ENCODE assay signal across 9 mouse cellular contexts in the genomic region with DNA sequence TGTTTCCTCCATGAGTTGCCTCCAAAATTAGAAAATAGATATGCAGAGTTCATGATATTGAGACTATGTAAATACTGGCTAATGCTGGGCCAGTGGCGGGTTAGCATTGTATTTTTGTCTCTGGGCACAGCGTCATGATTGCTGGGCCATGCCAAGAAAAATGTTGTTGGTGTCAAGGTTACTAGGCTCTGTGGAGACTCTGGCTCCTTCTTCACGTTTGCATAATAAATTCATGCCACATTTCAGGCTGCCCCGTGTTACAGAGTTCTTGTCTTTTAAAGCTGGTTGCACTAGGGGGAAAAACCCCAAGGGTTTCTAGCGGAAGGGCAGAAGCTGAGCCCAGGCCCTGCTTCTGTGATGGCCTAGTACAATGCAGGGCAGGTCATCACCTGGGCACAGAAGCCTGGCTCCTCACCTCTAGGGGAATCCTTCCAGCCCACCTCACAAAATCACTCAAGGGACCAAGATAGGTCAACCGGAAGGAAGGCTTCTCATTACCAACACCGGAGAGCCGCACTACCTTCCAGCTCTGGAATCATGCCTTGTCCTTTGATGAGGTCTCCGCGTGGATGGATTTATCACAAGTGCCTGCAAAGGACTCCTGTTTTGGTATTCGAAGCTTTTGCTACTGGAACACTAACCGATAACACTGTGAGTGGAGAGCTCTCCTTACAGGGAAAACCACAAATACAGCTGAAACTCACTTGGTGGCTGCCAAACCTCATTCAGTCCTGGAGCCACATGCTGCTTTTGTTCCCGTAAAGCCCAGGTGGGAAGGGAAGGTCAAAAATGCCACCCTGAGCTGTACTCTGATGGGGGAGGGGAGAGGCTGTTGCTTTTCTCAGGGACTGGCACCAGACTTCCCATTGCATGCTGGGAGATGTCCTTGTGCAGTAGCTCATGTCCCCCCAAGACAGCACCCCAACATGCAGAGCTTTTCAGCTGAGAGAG. TPM values are rescaled to one million over a fixed set of nuclear protein-coding genes. Genes with fewer than 3 reads are reported as not detected.
DNase-seq lines count a peak whose midpoint lies in the region; ATAC-seq lines count a peak whose summit lies in the region.
"Had no signal": no experiment of that assay in that cellular context is flagged by ENCODE, and none has a peak within 500 bp of the region (broad histone marks: within the 10 kb centered on the region; RNA-seq: fewer than 3 reads in every experiment).

No protein-coding gene starts in this region.

- DNase-seq in midbrain, embryonic 10.5 days (ENCODE audit: low spot score) = no peak
- peak; percentile 67 for DNase-seq in heart, adult 9 months (ENCODE audit: low spot score in 2 of 2)
- no peak for DNase-seq in kidney, postnatal 10 days

- H3K9me3 ChIP-seq in midbrain, embryonic 10.5 days (replicated peaks) = no peaks in the 10 kb centered on the region
- no peaks in the 10 kb centered on the region for H3K9me3 ChIP-seq in midbrain, embryonic 13.5 days
- H3K9me3 ChIP-seq in limb, embryonic 13.5 days = no peaks in the 10 kb centered on the region
- no peaks in the 10 kb centered on the region for H3K9me3 ChIP-seq in stomach, embryonic 15.5 days

- H3K27ac ChIP-seq in midbrain, embryonic 10.5 days (replicated peaks) = peak overlapping the region; percentile 77
- H3K27ac ChIP-seq in midbrain, embryonic 13.5 days = no peak overlapping the region
- H3K27ac ChIP-seq in limb, embryonic 13.5 days = no peak overlapping the region
- peak overlapping the region; percentile 35; the same call in 1 of the 2 replicates for H3K27ac ChIP-seq in stomach, embryonic 15.5 days

- H3K4me1 ChIP-seq in midbrain, embryonic 10.5 days = peaks cover 24% of the 10 kb centered on the region
- H3K4me1 ChIP-seq in midbrain, embryonic 13.5 days (replicated peaks) = peaks cover 12% of the 10 kb centered on the region
- peaks cover 12% of the 10 kb centered on the region for H3K4me1 ChIP-seq in limb, embryonic 13.5 days
- H3K4me1 ChIP-seq in stomach, embryonic 15.5 days = peaks cover 10% of the 10 kb centered on the region

- H3K36me3 ChIP-seq in midbrain, embryonic 10.5 days = no peaks in the 10 kb centered on the region
- no peaks in the 10 kb centered on the region for H3K36me3 ChIP-seq in midbrain, embryonic 13.5 days
- H3K36me3 ChIP-seq in limb, embryonic 13.5 days = no peaks in the 10 kb centered on the region
- no peaks in the 10 kb centered on the region for H3K36me3 ChIP-seq in stomach, embryonic 15.5 days

- peaks cover 10% of the 10 kb centered on the region; the same call in 1 of the 2 replicates for H3K27me3 ChIP-seq in midbrain, embryonic 10.5 days (ENCODE audit: low read depth, poor library complexity, severe bottlenecking)
- peaks cover 21% of the 10 kb centered on the region; the same call in 1 of the 2 replicates for H3K27me3 ChIP-seq in midbrain, embryonic 13.5 days
- H3K27me3 ChIP-seq in limb, embryonic 13.5 days = 0 out of 2 replicates have a peak, but pooled peaks cover 2% of the 10 kb centered on the region
- no peaks in the 10 kb centered on the region for H3K27me3 ChIP-seq in stomach, embryonic 15.5 days (replicated peaks)
- H3K27me3 ChIP-seq: Patski had no signal

- ATAC-seq in midbrain, embryonic 13.5 days = no peak
- ATAC-seq in limb, embryonic 13.5 days (ENCODE audit: low FRiP score, low read depth) = no peak
- no peak for ATAC-seq in stomach, embryonic 15.5 days (ENCODE audit: insufficient read depth, low FRiP score, low read depth)
- ATAC-seq in megakaryocyte, adult 5-6 weeks (ENCODE audit: poor library complexity, severe bottlenecking) = no peak
- no peak for ATAC-seq in erythroid progenitor cell, adult 5-6 weeks (replicated peaks; ENCODE audit: low FRiP score, poor library complexity, severe bottlenecking)
- ATAC-seq: Patski had no signal

- no peak overlapping the region for H3K9ac ChIP-seq in midbrain, embryonic 13.5 days (replicated peaks)
- 0 out of 2 replicates have a peak overlapping the region, but pooled peaks have one; percentile 19 for H3K9ac ChIP-seq in limb, embryonic 13.5 days
- H3K9ac ChIP-seq in stomach, embryonic 15.5 days = no peak overlapping the region

- WGBS in midbrain, embryonic 10.5 days = 74% methylated on average over 13 of the region's 13 CpGs
- 69% methylated on average over 13 of the region's 13 CpGs for WGBS in midbrain, embryonic 13.5 days
- 59% methylated on average over 13 of the region's 13 CpGs for WGBS in limb, embryonic 13.5 days
- WGBS in stomach, embryonic 15.5 days = 64% methylated on average over 13 of the region's 13 CpGs

- H3K4me3 ChIP-seq in midbrain, embryonic 10.5 days = no peak overlapping the region
- no peak overlapping the region for H3K4me3 ChIP-seq in midbrain, embryonic 13.5 days (replicated peaks)
- no peak overlapping the region for H3K4me3 ChIP-seq in limb, embryonic 13.5 days
- H3K4me3 ChIP-seq in stomach, embryonic 15.5 days (replicated peaks) = no peak overlapping the region

- no peak overlapping the region for H3K4me2 ChIP-seq in midbrain, embryonic 13.5 days (replicated peaks)
- H3K4me2 ChIP-seq in limb, embryonic 13.5 days (replicated peaks) = no peak overlapping the region
- H3K4me2 ChIP-seq in stomach, embryonic 15.5 days = no peak overlapping the region

RNA-seq across cellular contexts. Expression of gene Fxn, which starts 27.1 kb away (rescaled TPM):
- 54.3 and 55.9 TPM in 2 replicates for polyA plus RNA-seq in midbrain, embryonic 10.5 days (2016; fragmentation: Nextera tagmentation; extraction: Ambion mirVana)
- polyA plus RNA-seq in midbrain, embryonic 13.5 days (2015; fragmentation: Nextera tagmentation; extraction: Ambion mirVana) = 40.1 and 41.4 TPM in 2 replicates
- polyA plus RNA-seq in limb, embryonic 13.5 days (2015; fragmentation: Nextera tagmentation; extraction: Ambion mirVana) = 56.6 and 60.8 TPM in 2 replicates
- 39.3 and 44.3 TPM in 2 replicates for polyA plus RNA-seq in stomach, embryonic 15.5 days (2015; fragmentation: Nextera tagmentation; extraction: Ambion mirVana)
- total RNA-seq in megakaryocyte, adult 5-6 weeks (2015) = 9.6 and 10.4 TPM in 2 replicates
- total RNA-seq in megakaryocyte, adult 5-6 weeks (2017) = 4.2 and 4.7 TPM in 2 replicates
- 26.4 and 31.7 TPM in 2 replicates for total RNA-seq in erythroid progenitor cell, adult 5-6 weeks (2015; ENCODE audit: low replicate concordance)
- total RNA-seq in erythroid progenitor cell, adult 5-6 weeks (2017; ENCODE audit: low replicate concordance) = 20.0 and 25.9 TPM in 2 replicates

Comparison
In these comparisons a context has a peak if more than half of its experiments do, and no peak if none do; other contexts are left out.
1. H3K27ac ChIP-seq: peak in midbrain, embryonic 10.5 days (single experiment) and stomach, embryonic 15.5 days (single experiment); none in midbrain, embryonic 13.5 days (single experiment) and limb, embryonic 13.5 days (single experiment).
2. DNase-seq: peak in heart, adult 9 months (2 of 2); none in midbrain, embryonic 10.5 days (single experiment) and kidney, postnatal 10 days (single experiment).